Mouse (Mus musculus): ENCODE data around the gene Hspb11. TPM values are rescaled to one million over a fixed set of nuclear protein-coding genes. Genes with fewer than 3 reads are reported as not detected.

Hspb11 gene
- polyA plus RNA-seq (2015; fragmentation: Nextera tagmentation; extraction: Ambion mirVana): 36.1 and 40.2 TPM in 2 replicates

- Histone ChIP-seq H3K4me1 (peaks cover 29% of the 10 kb centered on the region), H3K27me3 (no peaks in the 10 kb centered on the region), H3K36me3 (no peaks in the 10 kb centered on the region), H3K9me3 (no peaks in the 10 kb centered on the region), H3K4me2 (peak within 1 kb of the TSS; percentile 61), H3K9ac (peak within 1 kb of the TSS; percentile 85), H3K27ac (peak within 1 kb of the TSS; percentile 90), H3K4me3 (peak within 1 kb of the TSS; percentile 88)
- peak; percentile 97 for ATAC-seq (ENCODE audit: insufficient number of reproducible peaks, low FRiP score, low TSS enrichment, low read depth)
- WGBS: under 1% methylated on average over 90 of the region's 101 CpGs
Measured at GRCm38 (mm10) chr4:107253125-107254091, at the start of gene Hspb11, which contains the start of gene Lrrc42. Gene Hspb11, plus strand, starts transcription at chr4:107253593. Gene Lrrc42, minus strand, starts transcription at chr4:107253532.

- no peaks in the 10 kb centered on the region for H3K27me3 ChIP-seq
- WGBS: 95% methylated on average over 2 of the region's 2 CpGs
- H3K27ac ChIP-seq: no peak overlapping the region
- H3K4me1 ChIP-seq: no peaks in the 10 kb centered on the region
- no peak for ATAC-seq (ENCODE audit: insufficient number of reproducible peaks, low FRiP score, low TSS enrichment, low read depth)
- H3K9ac ChIP-seq: no peak overlapping the region
- H3K4me3 ChIP-seq: no peak overlapping the region
- no peak overlapping the region for H3K4me2 ChIP-seq
- no peaks in the 10 kb centered on the region for H3K9me3 ChIP-seq
- H3K36me3 ChIP-seq: peaks cover 63% of the 10 kb centered on the region
Measured at GRCm38 (mm10) chr4:107207016-107207415, 46.4 kb upstream of the Hspb11 start.

GRCm38 (mm10) chr4:107208880-107209279 is 44.5 kb upstream of the Hspb11 start, which contains the start of gene Ldlrad1:
Gene Ldlrad1, plus strand, starts transcription at chr4:107209180.
- Histone ChIP-seq H3K4me1 (no peaks in the 10 kb centered on the region), H3K36me3 (peaks cover 45% of the 10 kb centered on the region), H3K4me2 (no peak within 1 kb of the TSS), H3K9ac (no peak within 1 kb of the TSS), H3K9me3 (no peaks in the 10 kb centered on the region), H3K4me3 (no peak within 1 kb of the TSS), H3K27me3 (no peaks in the 10 kb centered on the region), H3K27ac (no peak within 1 kb of the TSS)
- WGBS: 89% methylated on average over 3 of the region's 3 CpGs
- no peak for ATAC-seq (ENCODE audit: insufficient number of reproducible peaks, low FRiP score, low TSS enrichment, low read depth)

GRCm38 (mm10) chr4:107210483-107211097 is 42.8 kb upstream of the Hspb11 start:
- Histone ChIP-seq H3K4me2 (no peak overlapping the region), H3K4me1 (no peaks in the 10 kb centered on the region), H3K36me3 (peaks cover 29% of the 10 kb centered on the region), H3K9me3 (no peaks in the 10 kb centered on the region), H3K9ac (no peak overlapping the region), H3K27me3 (no peaks in the 10 kb centered on the region), H3K27ac (no peak overlapping the region), H3K4me3 (no peak overlapping the region)
- WGBS: 60% methylated on average over 5 of the region's 5 CpGs
- ATAC-seq (ENCODE audit: insufficient number of reproducible peaks, low FRiP score, low TSS enrichment, low read depth): no peak

GRCm38 (mm10) chr4:107211465-107211864 is 41.9 kb upstream of the Hspb11 start:
- Histone ChIP-seq H3K27me3 (no peaks in the 10 kb centered on the region), H3K9ac (no peak overlapping the region), H3K27ac (no peak overlapping the region), H3K36me3 (peaks cover 23% of the 10 kb centered on the region), H3K4me3 (no peak overlapping the region), H3K9me3 (no peaks in the 10 kb centered on the region), H3K4me2 (no peak overlapping the region), H3K4me1 (no peaks in the 10 kb centered on the region)
- WGBS: 78% methylated on average over 4 of the region's 4 CpGs
- ATAC-seq (ENCODE audit: insufficient number of reproducible peaks, low FRiP score, low TSS enrichment, low read depth): no peak

- H3K4me2 ChIP-seq: no peak overlapping the region
- peaks cover 18% of the 10 kb centered on the region for H3K36me3 ChIP-seq
- no peak overlapping the region for H3K27ac ChIP-seq
- no peak overlapping the region for H3K4me3 ChIP-seq
- no peak for ATAC-seq (ENCODE audit: insufficient number of reproducible peaks, low FRiP score, low TSS enrichment, low read depth)
- H3K4me1 ChIP-seq: no peaks in the 10 kb centered on the region
- H3K27me3 ChIP-seq: no peaks in the 10 kb centered on the region
- no peaks in the 10 kb centered on the region for H3K9me3 ChIP-seq
- 82% methylated on average over 5 of the region's 5 CpGs for WGBS
- H3K9ac ChIP-seq: no peak overlapping the region
Measured at GRCm38 (mm10) chr4:107211936-107212335, 41.5 kb upstream of the Hspb11 start.

GRCm38 (mm10) chr4:107213279-107214011 is 39.9 kb upstream of the Hspb11 start:
- Histone ChIP-seq H3K36me3 (peaks cover 7% of the 10 kb centered on the region; the same call in 1 of the 2 replicates), H3K9ac (no peak overlapping the region), H3K9me3 (no peaks in the 10 kb centered on the region), H3K4me1 (no peaks in the 10 kb centered on the region), H3K4me3 (no peak overlapping the region), H3K4me2 (no peak overlapping the region), H3K27ac (no peak overlapping the region), H3K27me3 (no peaks in the 10 kb centered on the region)
- 63% methylated on average over 12 of the region's 12 CpGs for WGBS
- no peak for ATAC-seq (ENCODE audit: insufficient number of reproducible peaks, low FRiP score, low TSS enrichment, low read depth)

- H3K27me3 ChIP-seq: no peaks in the 10 kb centered on the region
- no peaks in the 10 kb centered on the region for H3K36me3 ChIP-seq
- no peak overlapping the region for H3K9ac ChIP-seq
- 79% methylated on average over 9 of the region's 9 CpGs for WGBS
- H3K4me1 ChIP-seq: no peaks in the 10 kb centered on the region
- no peak for ATAC-seq (ENCODE audit: insufficient number of reproducible peaks, low FRiP score, low TSS enrichment, low read depth)
- no peaks in the 10 kb centered on the region for H3K9me3 ChIP-seq
- no peak overlapping the region for H3K4me3 ChIP-seq
- no peak overlapping the region for H3K27ac ChIP-seq
- H3K4me2 ChIP-seq: no peak overlapping the region
Measured at GRCm38 (mm10) chr4:107217574-107217973, 35.8 kb upstream of the Hspb11 start.

- no peak for ATAC-seq (ENCODE audit: insufficient number of reproducible peaks, low FRiP score, low TSS enrichment, low read depth)
- Histone ChIP-seq H3K9me3 (no peaks in the 10 kb centered on the region), H3K27me3 (no peaks in the 10 kb centered on the region), H3K4me2 (no peak overlapping the region), H3K4me3 (no peak overlapping the region), H3K27ac (no peak overlapping the region), H3K36me3 (no peaks in the 10 kb centered on the region), H3K4me1 (no peaks in the 10 kb centered on the region), H3K9ac (no peak overlapping the region)
- 90% methylated on average over 5 of the region's 5 CpGs for WGBS
Measured at GRCm38 (mm10) chr4:107221524-107221923, 31.9 kb upstream of the Hspb11 start.

- Histone ChIP-seq H3K27me3 (no peaks in the 10 kb centered on the region), H3K27ac (no peak overlapping the region), H3K4me2 (no peak overlapping the region), H3K4me1 (no peaks in the 10 kb centered on the region), H3K36me3 (no peaks in the 10 kb centered on the region), H3K9ac (no peak overlapping the region), H3K9me3 (no peaks in the 10 kb centered on the region), H3K4me3 (no peak overlapping the region)
- ATAC-seq (ENCODE audit: insufficient number of reproducible peaks, low FRiP score, low TSS enrichment, low read depth): peak; percentile 44; the same call in 1 of the 2 replicates
- 78% methylated on average over 11 of the region's 11 CpGs for WGBS
Measured at GRCm38 (mm10) chr4:107223225-107224204, 29.9 kb upstream of the Hspb11 start.

- 75% methylated on average over 2 of the region's 2 CpGs for WGBS
- no peak for ATAC-seq (ENCODE audit: insufficient number of reproducible peaks, low FRiP score, low TSS enrichment, low read depth)
Measured at GRCm38 (mm10) chr4:107226313-107226712, 27.1 kb upstream of the Hspb11 start.

More at GRCm38 (mm10) chr4:107226313-107226712, 27.1 kb upstream of the Hspb11 start:
- H3K4me2 ChIP-seq: no peak overlapping the region
- no peaks in the 10 kb centered on the region for H3K27me3 ChIP-seq
- H3K4me1 ChIP-seq: no peaks in the 10 kb centered on the region
- H3K9ac ChIP-seq: no peak overlapping the region
- H3K36me3 ChIP-seq: peaks cover 2% of the 10 kb centered on the region
- no peaks in the 10 kb centered on the region for H3K9me3 ChIP-seq
- H3K27ac ChIP-seq: no peak overlapping the region
- H3K4me3 ChIP-seq: no peak overlapping the region

Data from limb, embryonic 15.5 days (tissue).